Mouse (Mus musculus) midbrain, embryonic 11.5 days (tissue): ENCODE data around the gene Rasl2-9. TPM values are rescaled to one million over a fixed set of nuclear protein-coding genes. Genes with fewer than 3 reads are reported as not detected.

Experiments
- microRNA-seq: library from miRNA; unstranded; fragments of <30 nt; microRNA quantifications from one replicate; pipeline ENCODE4, GENCODE M21; 2017
- polyA plus RNA-seq: library from polyadenylated mRNA; unstranded; fragments of >200 nt; fragmentation: Nextera tagmentation; extraction: Ambion mirVana; gene quantifications from 2 replicates; pipeline ENCODE4 v1.2.1, GENCODE M21; 2014

Gene Rasl2-9
- polyA plus RNA-seq, 1 experiment from 2014 or later = 0.19 TPM

Small RNA genes lying within 50 kb of the gene (microRNA-seq; reads per million reads assigned to microRNA genes)
- gene Gm26217 = not detected

Other genes with a start within 250 kb of the Rasl2-9 start
- gene Isoc2a, start 248.8 kb downstream of the Rasl2-9 start, polyA plus RNA-seq = 0.63 and 0.78 TPM in 2 replicates
- gene Gm36210, start 219.4 kb downstream of the Rasl2-9 start, polyA plus RNA-seq = 0.12 TPM in 1 of 2 replicates, not detected in the other
- 3.5 and 3.8 TPM in 2 replicates for gene Zfp628, start 210.7 kb downstream of the Rasl2-9 start, polyA plus RNA-seq
- gene Nat14, start 203.9 kb downstream of the Rasl2-9 start, polyA plus RNA-seq = 8.0 and 10.4 TPM in 2 replicates
- 1.0 and 1.6 TPM in 2 replicates for gene Ssc5d, start 200.2 kb downstream of the Rasl2-9 start, polyA plus RNA-seq
- not detected in 2 replicates for gene Sbk2, start 161.5 kb downstream of the Rasl2-9 start, polyA plus RNA-seq
- gene Sbk3, start 154.8 kb downstream of the Rasl2-9 start, polyA plus RNA-seq = not detected in 2 replicates
- gene Zfp579, start 129.8 kb downstream of the Rasl2-9 start, polyA plus RNA-seq = 41.1 and 41.7 TPM in 2 replicates
- 7.6 and 9.2 TPM in 2 replicates for gene Zfp524, start 111.5 kb downstream of the Rasl2-9 start, polyA plus RNA-seq
- 42.4 and 49.4 TPM in 2 replicates for gene Fiz1, start 111.3 kb downstream of the Rasl2-9 start, polyA plus RNA-seq
- gene Gm44973, start 110.5 kb downstream of the Rasl2-9 start, polyA plus RNA-seq = 0.34 TPM in 1 of 2 replicates, not detected in the other
- gene Zfp865, start 105.6 kb downstream of the Rasl2-9 start, polyA plus RNA-seq = 4.8 and 5.1 TPM in 2 replicates
- 4.0 and 5.0 TPM in 2 replicates for gene Ccdc106, start 105.4 kb downstream of the Rasl2-9 start, polyA plus RNA-seq
- 0.33 TPM in 1 of 2 replicates, not detected in the other for gene 4632433K11Rik, start 91.8 kb downstream of the Rasl2-9 start, polyA plus RNA-seq
- gene Zfp784, start 87.5 kb downstream of the Rasl2-9 start, polyA plus RNA-seq = 3.3 and 3.6 TPM in 2 replicates
- gene Zfp580, start 74.4 kb downstream of the Rasl2-9 start, polyA plus RNA-seq = 34.1 and 47.6 TPM in 2 replicates
- 151 and 159 TPM in 2 replicates for gene U2af2, start 63.8 kb downstream of the Rasl2-9 start, polyA plus RNA-seq
- gene Epn1, start 45.7 kb downstream of the Rasl2-9 start, polyA plus RNA-seq = 47.8 and 56.2 TPM in 2 replicates
- not detected in 2 replicates for gene Rfpl4, start 9.0 kb downstream of the Rasl2-9 start, polyA plus RNA-seq
- gene Vmn1r55, start 23.7 kb upstream of the Rasl2-9 start, polyA plus RNA-seq = not detected in 2 replicates
- gene Vmn1r56, start 70.8 kb upstream of the Rasl2-9 start, polyA plus RNA-seq = not detected in 2 replicates
- not detected in 2 replicates for gene Vmn1r57, start 92.5 kb upstream of the Rasl2-9 start, polyA plus RNA-seq
- not detected in 2 replicates for gene Gm5065, start 224.6 kb upstream of the Rasl2-9 start, polyA plus RNA-seq
- not detected in 2 replicates for gene Nlrp2, start 225.1 kb upstream of the Rasl2-9 start, polyA plus RNA-seq